Mouse (Mus musculus): ENCODE data around the gene Ryr3.

DNA sequence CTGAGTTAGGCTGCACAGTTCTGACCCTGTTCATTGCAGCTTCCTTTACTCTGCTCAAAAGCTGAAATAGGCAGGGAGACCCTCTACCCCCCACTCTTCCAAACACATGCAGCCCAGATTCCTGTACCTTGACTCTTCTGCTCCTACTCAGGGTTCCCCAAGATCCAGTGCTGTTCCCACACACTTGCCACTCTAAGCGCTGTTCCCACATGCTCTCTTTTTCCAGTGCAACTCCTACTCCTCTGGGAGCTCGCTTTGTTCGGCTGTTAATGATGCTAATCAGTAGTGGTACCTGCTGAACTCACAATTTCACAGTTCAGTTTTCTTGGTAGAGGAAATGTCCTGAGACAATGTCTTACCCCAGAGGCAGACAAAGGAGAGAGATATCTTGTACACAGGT lies 6.9 kb downstream of the Ryr3 start:
- no peak for TF ChIP-seq GATA1 (IDR thresholded peaks at IDR 0.05; ENCODE audit: borderline replicate concordance, low read length)
- TF ChIP-seq FLI1 (IDR thresholded peaks at IDR 0.05; ENCODE audit: low read length), result no peak

Data from megakaryocyte, embryonic 14.5 days (primary cell).